Mouse (Mus musculus) naive thymus-derived CD4-positive, alpha-beta T cell, adult 5 months (primary cell): Measurements from ENCODE around the gene Fam45a. TPM values are rescaled to one million over a fixed set of nuclear protein-coding genes. Genes with fewer than 3 reads are reported as not detected.

ENCODE experiments used
- polyA plus RNA-seq: library from polyadenylated mRNA; unstranded; fragments of 100-300 nt; shearing (Covaris generic); gene quantifications from one replicate; pipeline ENCODE4 v1.2.1, GENCODE M21; 2017

Fam45a gene
- 26.4 TPM for polyA plus RNA-seq

GRCm38 (mm10) chr19:60811098-60812035 lies at the start of gene Fam45a:
Gene Fam45a, plus strand, starts transcription at chr19:60811585.

GRCm38 (mm10) chr19:60790551-60791161 lies 20.7 kb upstream of the Fam45a start, which contains the start of gene Eif3a:
Gene Eif3a, minus strand, starts transcription at chr19:60790658.

GRCm38 (mm10) chr19:60860868-60861700 lies 49.7 kb downstream of the Fam45a start, which contains the start of gene Sfxn4:
Gene Sfxn4, minus strand, starts transcription at chr19:60861479.

GRCm38 (mm10) chr19:60874064-60874694 lies 62.8 kb downstream of the Fam45a start, which contains the start of gene Prdx3:
Gene Prdx3, minus strand, starts transcription at chr19:60874556.

Other genes starting within 250 kb of the Fam45a start
- gene Cacul1, start 230.6 kb upstream of the Fam45a start, polyA plus RNA-seq, result 52.1 TPM
- gene Nanos1, start 55.6 kb upstream of the Fam45a start, polyA plus RNA-seq, result 5.5 TPM
- gene Eif3a, start 20.9 kb upstream of the Fam45a start, polyA plus RNA-seq, result 126 TPM
- gene Sfxn4, start 49.9 kb downstream of the Fam45a start, polyA plus RNA-seq, result 2.6 TPM
- gene Prdx3, start 63.0 kb downstream of the Fam45a start, polyA plus RNA-seq, result 58.4 TPM
- 2.5 TPM for gene Grk5, start 78.2 kb downstream of the Fam45a start, polyA plus RNA-seq